Mouse (Mus musculus): ENCODE data around the gene Dok4. TPM values are rescaled to one million over a fixed set of nuclear protein-coding genes. Genes with fewer than 3 reads are reported as not detected.
A peak's percentile ranks its signal among the peaks of the same experiment; 100 is the strongest.

Gene Dok4
- polyA plus RNA-seq, 1 experiment from 2014 or later, result 42.7 TPM

DNA sequence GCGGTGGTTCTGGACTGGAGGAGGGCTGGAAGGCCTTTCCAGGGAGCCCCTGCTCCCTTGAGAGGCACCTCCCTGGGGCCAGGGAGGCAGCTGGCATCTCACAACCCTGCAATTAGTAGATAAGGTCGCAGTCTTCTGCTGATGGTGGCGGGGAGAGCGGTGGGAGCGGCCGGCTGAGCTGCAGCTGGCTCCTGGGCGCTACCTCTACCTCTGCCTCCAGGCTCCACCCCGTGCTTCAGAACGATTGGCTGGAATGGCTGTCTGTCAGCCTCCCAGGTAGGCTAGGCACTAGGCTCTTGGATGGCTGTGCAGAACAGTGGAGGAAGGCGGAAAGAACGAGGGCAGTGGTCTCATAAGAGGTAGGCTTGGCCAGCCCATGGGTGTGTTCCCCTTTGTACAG, 23.1 kb upstream of the Dok4 start:
- no peak overlapping the region for H3K4me3 ChIP-seq (ENCODE audit: low read depth, low read length)
- ATAC-seq (peak; percentile 90), DNase-seq (ENCODE audit: low spot score) (peak; percentile 76)
- no peaks in the 10 kb centered on the region for H3K9me3 ChIP-seq (ENCODE audit: low read length)
- TF ChIP-seq EP300 (IDR thresholded peaks at IDR 0.05) (no peak), CTCF (IDR thresholded peaks at IDR 0.05) (no peak)
- peaks cover 8% of the 10 kb centered on the region; the same call in 1 of the 2 replicates for H3K4me1 ChIP-seq (ENCODE audit: insufficient read depth, low read depth, low read length)
- peak overlapping the region; percentile 54 for H3K4me2 ChIP-seq (replicated peaks; ENCODE audit: low read depth, low read length)
- peaks cover 5% of the 10 kb centered on the region; the same call in 1 of the 2 replicates for H3K36me3 ChIP-seq (ENCODE audit: insufficient read depth, low read length)
- no peak overlapping the region for H3K27ac ChIP-seq (ENCODE audit: low read length)
- no peak overlapping the region for H3K9ac ChIP-seq (replicated peaks; ENCODE audit: low read depth)
- H3K27me3 ChIP-seq (replicated peaks; ENCODE audit: insufficient read depth, low read length), result no peaks in the 10 kb centered on the region
- 22% methylated on average over 11 of the region's 11 CpGs for WGBS

DNA sequence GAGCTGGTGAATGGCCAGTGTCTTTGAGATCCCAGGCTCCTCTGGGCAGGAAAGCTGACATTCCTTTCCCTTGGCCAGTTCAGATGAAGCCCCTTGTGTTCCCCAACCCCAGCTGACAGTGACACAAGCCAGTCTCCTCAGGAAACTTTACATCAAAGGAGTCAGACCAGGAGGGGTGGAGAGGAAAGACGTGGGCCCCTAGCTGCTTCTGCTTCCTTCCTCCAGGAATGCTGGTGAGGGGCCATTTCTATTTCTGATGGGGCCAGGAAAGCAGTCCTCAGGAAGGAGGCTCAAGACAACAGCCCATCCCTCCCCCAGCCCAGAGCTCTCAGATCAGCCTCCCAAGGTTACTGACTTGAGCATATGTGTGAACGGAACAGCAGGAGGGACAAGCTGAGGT, 16.8 kb upstream of the Dok4 start:
- no peaks in the 10 kb centered on the region for H3K36me3 ChIP-seq (ENCODE audit: insufficient read depth, low read length)
- no peaks in the 10 kb centered on the region for H3K27me3 ChIP-seq (replicated peaks; ENCODE audit: insufficient read depth, low read length)
- H3K27ac ChIP-seq (ENCODE audit: low read length), result no peak overlapping the region
- no peak overlapping the region for H3K4me3 ChIP-seq (ENCODE audit: low read depth, low read length)
- H3K4me1 ChIP-seq (ENCODE audit: insufficient read depth, low read depth, low read length), result no peaks in the 10 kb centered on the region
- no peak overlapping the region for H3K4me2 ChIP-seq (replicated peaks; ENCODE audit: low read depth, low read length)
- TF ChIP-seq EP300 (IDR thresholded peaks at IDR 0.05) (no peak), CTCF (IDR thresholded peaks at IDR 0.05) (no peak)
- WGBS, result 25% methylated on average over 2 of the region's 2 CpGs
- H3K9ac ChIP-seq (replicated peaks; ENCODE audit: low read depth), result no peak overlapping the region
- DNase-seq (ENCODE audit: low spot score) (no peak), ATAC-seq (peak; percentile 48; the same call in 1 of the 2 replicates)
- no peaks in the 10 kb centered on the region for H3K9me3 ChIP-seq (ENCODE audit: low read length)

DNA sequence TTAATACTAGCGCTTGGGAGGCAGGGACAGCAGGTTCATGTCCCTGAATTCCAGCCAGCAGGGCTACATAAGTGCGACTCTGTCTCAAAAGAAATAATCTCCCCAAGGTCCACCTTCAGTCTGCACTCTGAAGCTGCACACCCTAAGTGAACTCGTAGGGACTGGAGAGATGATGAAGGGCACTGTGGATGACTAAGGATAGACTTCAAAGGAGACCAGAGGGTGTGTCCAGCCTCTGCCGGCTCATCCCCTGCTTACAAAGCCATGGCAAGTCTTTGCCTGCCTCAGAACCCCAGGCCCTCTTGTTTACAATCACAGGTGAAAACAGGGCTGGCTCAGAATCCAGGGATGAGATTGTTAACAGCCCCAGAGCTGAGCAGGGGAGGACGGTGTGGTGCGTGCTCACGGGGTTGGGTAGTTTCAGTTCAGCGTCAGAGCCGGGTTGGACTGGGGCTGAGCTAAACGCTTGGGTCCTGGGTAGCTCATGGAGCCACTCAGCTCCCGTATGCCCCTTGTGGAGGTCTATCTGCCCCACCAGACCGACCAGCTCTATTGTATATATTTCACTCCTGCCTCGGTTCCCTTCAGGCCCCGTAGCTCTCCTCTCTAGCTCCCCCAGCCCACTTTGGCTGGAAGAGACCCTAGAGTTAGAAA, 12.4 kb upstream of the Dok4 start:
- Histone ChIP-seq H3K36me3 (ENCODE audit: insufficient read depth, low read length) (no peaks in the 10 kb centered on the region), H3K9ac (replicated peaks; ENCODE audit: low read depth) (no peak overlapping the region), H3K4me3 (ENCODE audit: low read depth, low read length) (no peak overlapping the region), H3K27ac (ENCODE audit: low read length) (no peak overlapping the region), H3K4me1 (ENCODE audit: insufficient read depth, low read depth, low read length) (no peaks in the 10 kb centered on the region), H3K9me3 (ENCODE audit: low read length) (no peaks in the 10 kb centered on the region), H3K4me2 (replicated peaks; ENCODE audit: low read depth, low read length) (peak overlapping the region; percentile 28; the same call in 1 of the 2 replicates), H3K27me3 (replicated peaks; ENCODE audit: insufficient read depth, low read length) (no peaks in the 10 kb centered on the region)
- no peak for TF ChIP-seq EP300 (IDR thresholded peaks at IDR 0.05)
- TF ChIP-seq CTCF (IDR thresholded peaks at IDR 0.05), result no peak
- 26% methylated on average over 14 of the region's 14 CpGs for WGBS
- no peak for DNase-seq (ENCODE audit: low spot score)
- ATAC-seq, result no peak

DNA sequence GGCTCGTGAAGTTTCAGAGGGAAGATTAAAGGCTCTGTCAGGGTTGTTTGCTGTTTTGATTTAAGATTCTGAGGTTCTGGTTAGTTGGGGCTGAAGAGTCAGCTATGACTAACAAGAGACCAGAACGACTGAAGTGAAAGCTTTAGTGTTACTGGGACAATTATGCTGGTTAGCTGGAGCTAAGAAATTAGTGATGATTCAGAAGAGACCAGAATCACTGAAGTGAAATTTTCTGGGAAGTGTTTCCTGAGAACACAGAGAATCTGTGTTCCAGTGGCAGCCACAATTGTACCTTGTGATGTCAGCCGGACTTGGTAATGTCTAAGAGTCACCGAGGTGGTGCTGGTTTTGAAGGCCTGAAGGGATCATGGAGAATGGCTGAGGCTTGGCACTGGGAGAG, 4.6 kb upstream of the Dok4 start:
- 70% methylated on average over 4 of the region's 4 CpGs for WGBS
- Histone ChIP-seq H3K36me3 (ENCODE audit: insufficient read depth, low read length) (no peaks in the 10 kb centered on the region), H3K27me3 (replicated peaks; ENCODE audit: insufficient read depth, low read length) (no peaks in the 10 kb centered on the region), H3K9me3 (ENCODE audit: low read length) (no peaks in the 10 kb centered on the region), H3K4me2 (replicated peaks; ENCODE audit: low read depth, low read length) (no peak overlapping the region), H3K4me3 (ENCODE audit: low read depth, low read length) (no peak overlapping the region), H3K4me1 (ENCODE audit: insufficient read depth, low read depth, low read length) (peaks cover 4% of the 10 kb centered on the region; the same call in 1 of the 2 replicates), H3K27ac (ENCODE audit: low read length) (no peak overlapping the region), H3K9ac (replicated peaks; ENCODE audit: low read depth) (no peak overlapping the region)
- DNase-seq (ENCODE audit: low spot score) (no peak), ATAC-seq (no peak)
- TF ChIP-seq EP300 (IDR thresholded peaks at IDR 0.05), result no peak
- no peak for TF ChIP-seq CTCF (IDR thresholded peaks at IDR 0.05)

DNA sequence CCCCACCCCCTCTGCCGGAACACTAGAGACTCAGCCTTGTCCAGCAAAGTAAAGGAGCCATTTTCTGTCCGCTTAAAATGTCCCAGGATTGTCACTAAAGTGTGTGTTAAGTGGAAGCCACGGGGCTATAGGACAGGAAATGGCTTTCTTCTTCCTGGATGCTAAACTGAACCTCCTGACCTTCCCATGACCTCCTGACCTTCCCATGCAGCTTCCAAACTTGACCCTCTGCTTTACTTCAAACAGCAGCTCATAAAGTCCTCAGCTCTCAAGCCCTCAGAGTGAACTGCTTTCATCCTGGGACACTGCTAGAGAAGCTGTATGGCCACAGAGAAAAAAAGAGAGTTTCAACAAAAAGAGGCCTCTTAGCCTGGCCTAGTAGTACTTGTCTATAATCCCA, 690 bp upstream of the Dok4 start:
- Histone ChIP-seq H3K4me1 (ENCODE audit: insufficient read depth, low read depth, low read length) (peaks cover 16% of the 10 kb centered on the region), H3K36me3 (ENCODE audit: insufficient read depth, low read length) (no peaks in the 10 kb centered on the region), H3K9me3 (ENCODE audit: low read length) (no peaks in the 10 kb centered on the region), H3K4me3 (ENCODE audit: low read depth, low read length) (no peak overlapping the region), H3K27me3 (replicated peaks; ENCODE audit: insufficient read depth, low read length) (no peaks in the 10 kb centered on the region), H3K9ac (replicated peaks; ENCODE audit: low read depth) (no peak overlapping the region), H3K27ac (ENCODE audit: low read length) (peak overlapping the region; percentile 64; the same call in 1 of the 2 replicates), H3K4me2 (replicated peaks; ENCODE audit: low read depth, low read length) (no peak overlapping the region; the same call in 1 of the 2 replicates)
- TF ChIP-seq EP300 (IDR thresholded peaks at IDR 0.05), result no peak
- TF ChIP-seq CTCF (IDR thresholded peaks at IDR 0.05), result no peak
- WGBS, result 33% methylated on average over 3 of the region's 3 CpGs
- peak; percentile 8 for ATAC-seq
- DNase-seq (ENCODE audit: low spot score), result peak; percentile 16

DNA sequence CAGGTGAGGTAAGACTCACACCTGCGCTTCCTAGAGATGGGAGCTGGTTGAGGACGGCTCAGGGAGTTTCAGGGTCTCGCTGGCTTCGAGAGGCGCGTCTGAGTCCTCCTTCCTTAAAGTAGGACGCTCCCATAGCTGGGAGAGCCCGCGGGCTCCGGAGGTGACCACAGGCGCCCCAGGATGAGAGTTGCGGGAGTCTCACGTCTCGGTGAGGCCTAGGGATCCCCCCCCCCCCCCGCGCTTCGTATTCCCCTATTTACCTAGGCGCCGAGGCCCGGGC, 319 bp downstream of the Dok4 start:
- WGBS, result 2% methylated on average over 13 of the region's 20 CpGs
- H3K36me3 ChIP-seq (ENCODE audit: insufficient read depth, low read length), result no peaks in the 10 kb centered on the region
- ATAC-seq, result peak; percentile 14; the same call in 1 of the 2 replicates

More for the DNA sequence above, 319 bp downstream of the Dok4 start:
- Histone ChIP-seq H3K4me3 (ENCODE audit: low read depth, low read length) (peak overlapping the region; percentile 65), H3K27ac (ENCODE audit: low read length) (peak overlapping the region; percentile 85), H3K9me3 (ENCODE audit: low read length) (no peaks in the 10 kb centered on the region), H3K9ac (replicated peaks; ENCODE audit: low read depth) (peak overlapping the region; percentile 68), H3K27me3 (replicated peaks; ENCODE audit: insufficient read depth, low read length) (no peaks in the 10 kb centered on the region), H3K4me2 (replicated peaks; ENCODE audit: low read depth, low read length) (peak overlapping the region; percentile 85), H3K4me1 (ENCODE audit: insufficient read depth, low read depth, low read length) (peaks cover 26% of the 10 kb centered on the region)
- no peak for DNase-seq (ENCODE audit: low spot score)
- TF ChIP-seq EP300 (IDR thresholded peaks at IDR 0.05), result no peak
- no peak for TF ChIP-seq CTCF (IDR thresholded peaks at IDR 0.05)
